Mouse (Mus musculus) myocyte (in vitro differentiated cells): Measurements from ENCODE around the gene Gm49661. TPM values are rescaled to one million over a fixed set of nuclear protein-coding genes. Genes with fewer than 3 reads are reported as not detected.

ENCODE experiments used
- H3K27me3 ChIP-seq: one replicate; pipeline ENCODE4 v1.6.1; 2011; ENCODE audit not compliant: control insufficient read depth, insufficient read depth, insufficient read length
- H3K36me3 ChIP-seq: one replicate; pipeline ENCODE4 v1.6.1; 2011; ENCODE audit not compliant: control insufficient read depth, insufficient read depth
- H3K4me2 ChIP-seq: one replicate; pipeline ENCODE4 v1.6.1; 2011; ENCODE audit warnings: low read depth, control low read depth
- H3K4me3 ChIP-seq: one replicate; pipeline ENCODE4 v1.5.1; 2011; ENCODE audit warnings: mild to moderate bottlenecking, control low read depth, moderate library complexity
- H3K79me2 ChIP-seq: one replicate; pipeline ENCODE4 v1.6.1; 2011; ENCODE audit not compliant: control insufficient read depth, insufficient read depth
- H3ac ChIP-seq: one replicate; pipeline ENCODE4 v1.6.1; 2011; ENCODE audit not compliant: control insufficient read depth, insufficient read length
- CEBPB ChIP-seq: IDR thresholded peaks from 2 replicates; pipeline ENCODE4 v1.6.1; 2011; ENCODE audit warnings: mild to moderate bottlenecking, moderate library complexity; ENCODE audit not compliant: poor library complexity, insufficient read depth, severe bottlenecking
- E2F4 ChIP-seq: IDR thresholded peaks from one replicate; pipeline ENCODE4 v1.6.1; 2011; ENCODE audit warnings: mild to moderate bottlenecking, control low read depth, moderate library complexity; ENCODE audit not compliant: insufficient read depth
- MAX ChIP-seq: IDR thresholded peaks from one replicate; pipeline ENCODE4 v1.6.1; 2011; ENCODE audit warnings: low read depth, mild to moderate bottlenecking, control low read depth
- MYOD1 ChIP-seq, 3 experiments: IDR thresholded peaks; one replicate each; pipeline ENCODE4 v1.6.1; 2011; ENCODE audit warnings: control low read depth in 2 of 3, low read depth in 2 of 3, mild to moderate bottlenecking in 2 of 3, moderate library complexity in 1 of 3; ENCODE audit not compliant: insufficient read length in 2 of 3, control insufficient read depth in 1 of 3
- MYOG ChIP-seq, 3 experiments: IDR thresholded peaks; one replicate each; pipeline ENCODE4 v1.6.1; 2011; ENCODE audit warnings: control low read depth in 2 of 3, low read depth in 2 of 3, mild to moderate bottlenecking in 2 of 3; ENCODE audit not compliant: insufficient read length in 2 of 3, control insufficient read depth in 1 of 3, insufficient read depth in 1 of 3
- POLR2A ChIP-seq: IDR thresholded peaks from one replicate; pipeline ENCODE4 v1.6.1; 2011; ENCODE audit warnings: low read depth, mild to moderate bottlenecking, control low read depth, moderate library complexity; ENCODE audit not compliant: insufficient read length
- POLR2AphosphoS2 ChIP-seq: IDR thresholded peaks from one replicate; pipeline ENCODE4 v1.6.1; 2011; ENCODE audit warnings: low read depth, control low read depth; ENCODE audit not compliant: insufficient read length
- REST ChIP-seq: IDR thresholded peaks from one replicate; pipeline ENCODE4 v1.6.1; 2011; ENCODE audit warnings: mild to moderate bottlenecking, control low read depth, moderate library complexity; ENCODE audit not compliant: insufficient read depth, insufficient read length
- SRF ChIP-seq: IDR thresholded peaks from one replicate; pipeline ENCODE4 v1.6.1; 2011; ENCODE audit warnings: low read depth; ENCODE audit not compliant: control insufficient read depth, insufficient read length
- TCF12 ChIP-seq: IDR thresholded peaks from one replicate; pipeline ENCODE4 v1.6.1; 2011; ENCODE audit warnings: mild to moderate bottlenecking, control low read depth; ENCODE audit not compliant: poor library complexity, insufficient read depth, severe bottlenecking
- TCF3 ChIP-seq: IDR thresholded peaks from one replicate; pipeline ENCODE4 v1.6.1; 2011; ENCODE audit warnings: low read depth, control low read depth; ENCODE audit not compliant: insufficient read length
- USF1 ChIP-seq: IDR thresholded peaks from one replicate; pipeline ENCODE4 v1.6.1; 2011; ENCODE audit warnings: low read depth, mild to moderate bottlenecking, control low read depth, moderate library complexity
- polyA plus RNA-seq: library from polyadenylated mRNA; unstranded; fragments of >200 nt; fragmentation: generic; extraction: Trizol; gene quantifications from one replicate; pipeline ENCODE4 v1.2.1, GENCODE M21; 2012; ENCODE audit warnings: missing spikeins

Gm49661 gene
- polyA plus RNA-seq, 1 experiment, result not detected

DNA sequence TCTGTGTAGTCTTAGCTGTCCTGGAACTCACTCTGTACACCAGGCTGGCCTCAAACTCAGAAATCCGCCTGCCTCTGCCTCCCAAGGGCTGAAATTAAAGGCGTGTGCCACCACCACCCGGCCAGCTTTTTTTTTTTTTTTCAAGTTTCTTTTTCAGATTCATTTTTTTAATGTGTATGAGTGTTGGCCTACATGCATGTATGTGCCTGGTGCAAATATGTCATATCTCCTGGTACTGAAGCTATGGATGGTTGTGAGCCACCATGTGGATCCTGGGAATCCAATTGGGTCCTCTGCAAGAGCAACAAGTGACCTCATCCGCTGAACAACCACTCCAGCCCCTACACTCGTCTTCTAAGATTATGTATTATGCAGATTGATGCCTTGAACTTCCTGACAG is 18.2 kb upstream of the Gm49661 start:
- H3K4me2 ChIP-seq, result no peak overlapping the region
- H3K4me3 ChIP-seq, result no peak overlapping the region
- no peaks in the 10 kb centered on the region for H3K79me2 ChIP-seq
- TF ChIP-seq MAX (no peak), POLR2AphosphoS2 (no peak), REST (no peak), TCF12 (no peak), MYOD1 (IDR thresholded peaks at IDR 0.05; ENCODE audit: control insufficient read depth in 1 of 3, insufficient read length in 2 of 3, low read depth in 2 of 3) (no peak), E2F4 (no peak), USF1 (no peak), POLR2A (no peak), SRF (no peak), MYOG (IDR thresholded peaks at IDR 0.05; ENCODE audit: control insufficient read depth in 1 of 3, insufficient read depth in 1 of 3, insufficient read length in 2 of 3, low read depth in 2 of 3) (no peak), CEBPB (no peak)
- no peak overlapping the region for H3ac ChIP-seq
- no peaks in the 10 kb centered on the region for H3K36me3 ChIP-seq
- no peaks in the 10 kb centered on the region for H3K27me3 ChIP-seq

DNA sequence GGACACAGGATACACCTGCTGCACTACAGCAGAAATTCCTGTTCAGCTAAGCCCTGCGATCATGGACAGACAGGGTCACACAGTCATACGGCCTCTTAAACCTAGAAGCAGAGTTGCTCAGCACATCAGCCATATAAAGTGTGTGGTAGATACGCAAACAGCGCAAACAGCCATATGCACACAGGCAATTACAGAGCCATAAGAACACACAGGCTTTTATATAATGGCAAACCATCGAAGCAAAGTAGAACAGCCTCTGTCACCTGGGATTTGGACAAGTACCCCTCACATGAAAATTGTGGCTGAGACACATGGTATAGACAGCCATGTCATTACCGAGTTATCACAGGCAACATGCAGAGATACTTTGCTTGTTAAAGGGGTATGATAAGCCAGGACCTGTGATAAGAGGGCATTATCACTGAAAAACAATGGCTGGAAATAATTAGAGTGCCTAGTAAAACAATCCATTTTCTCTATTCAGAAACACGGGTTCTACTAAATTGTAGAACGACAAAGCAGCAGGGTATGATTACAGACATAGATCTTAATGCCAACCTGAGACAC is 17.2 kb upstream of the Gm49661 start:
- Histone ChIP-seq H3K27me3 (no peaks in the 10 kb centered on the region), H3K36me3 (no peaks in the 10 kb centered on the region), H3K4me2 (peak overlapping the region; percentile 95), H3ac (no peak overlapping the region), H3K79me2 (no peaks in the 10 kb centered on the region), H3K4me3 (peak overlapping the region; percentile 24)
- TF ChIP-seq TCF3 (no peak), MAX (no peak), E2F4 (no peak), MYOG (IDR thresholded peaks at IDR 0.05; ENCODE audit: control insufficient read depth in 1 of 3, insufficient read depth in 1 of 3, insufficient read length in 2 of 3, low read depth in 2 of 3) (no peak), POLR2AphosphoS2 (no peak), MYOD1 (IDR thresholded peaks at IDR 0.05; ENCODE audit: control insufficient read depth in 1 of 3, insufficient read length in 2 of 3, low read depth in 2 of 3) (no peak), POLR2A (no peak), REST (no peak), SRF (no peak)

DNA sequence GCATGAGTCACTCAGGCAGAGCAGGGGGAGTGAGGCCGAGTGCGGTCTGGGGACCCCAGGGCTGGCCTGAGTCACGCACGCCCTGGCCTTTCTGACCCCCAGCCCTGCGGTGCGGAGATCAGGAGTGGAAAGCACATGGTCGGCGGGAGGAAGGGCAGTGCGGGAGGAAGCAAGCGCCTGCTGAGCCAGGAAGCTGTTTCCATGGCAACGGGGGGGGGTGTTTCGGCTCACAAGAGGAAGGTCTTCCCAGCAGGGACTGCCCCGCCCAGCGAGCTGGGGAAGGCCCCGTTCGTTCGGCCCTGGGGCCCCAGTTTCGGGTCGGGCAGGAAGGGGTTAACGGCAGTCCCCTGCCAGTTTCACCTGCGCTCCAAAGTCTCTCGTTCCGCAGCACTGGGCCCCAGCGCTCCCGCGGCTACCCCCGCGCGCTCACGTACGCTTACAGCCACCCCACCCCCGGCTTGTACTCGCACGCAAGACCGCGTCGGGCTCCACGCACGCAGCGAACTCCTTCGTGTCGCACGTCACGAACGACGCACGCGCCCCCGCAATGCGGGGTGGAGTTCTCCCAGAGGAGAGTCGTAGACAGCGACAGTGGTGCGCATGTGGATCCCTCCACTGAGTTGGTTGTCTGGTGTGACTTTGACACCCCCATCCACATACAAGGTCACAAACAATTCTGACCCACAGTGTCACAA is 16.6 kb upstream of the Gm49661 start:
- Histone ChIP-seq H3K4me2 (peak overlapping the region; percentile 95), H3K79me2 (no peaks in the 10 kb centered on the region), H3K36me3 (no peaks in the 10 kb centered on the region), H3K4me3 (peak overlapping the region; percentile 24), H3ac (peak overlapping the region; percentile 1), H3K27me3 (no peaks in the 10 kb centered on the region)
- TF ChIP-seq MAX, result peak; percentile 10
- TF ChIP-seq SRF, result no peak
- TF ChIP-seq POLR2A, result peak; percentile 57
- TF ChIP-seq POLR2AphosphoS2, result peak; percentile 32

DNA sequence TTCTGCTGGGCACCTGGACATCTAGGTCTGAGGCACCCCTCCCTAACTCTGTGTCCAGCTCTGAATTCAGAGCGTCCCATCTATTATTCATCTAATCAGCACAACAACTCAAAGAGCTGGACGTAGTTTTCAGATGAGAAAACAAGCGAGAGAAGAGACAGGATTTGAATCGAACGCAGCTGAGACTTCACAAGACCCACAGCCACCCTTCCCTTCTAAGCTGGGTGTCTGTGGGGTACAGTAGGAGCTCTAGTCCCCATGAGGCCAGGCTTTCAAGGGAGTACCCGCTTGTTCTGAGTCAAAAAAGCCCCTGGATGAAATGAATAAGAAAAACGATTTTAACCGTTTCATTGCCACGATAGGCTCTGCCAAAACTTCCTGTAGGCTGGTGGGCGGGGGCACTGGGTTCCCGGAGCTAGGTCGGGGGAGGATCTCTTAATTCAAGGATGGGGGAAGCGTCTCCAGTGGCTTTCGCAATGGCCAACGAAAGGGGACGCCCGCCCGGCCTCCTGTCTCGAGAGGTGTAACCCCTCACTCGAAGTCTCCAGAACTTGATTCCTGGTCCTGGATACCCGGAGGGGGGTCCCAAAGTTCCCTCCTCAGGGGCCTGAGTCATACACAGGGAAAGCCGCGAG is 15.9 kb upstream of the Gm49661 start:
- peak overlapping the region; percentile 95 for H3K4me2 ChIP-seq
- H3K79me2 ChIP-seq, result no peaks in the 10 kb centered on the region
- H3ac ChIP-seq, result peak overlapping the region; percentile 1
- TF ChIP-seq MAX (no peak), POLR2A (peak; percentile 2), CEBPB (peak; percentile 57), TCF3 (no peak), REST (no peak), MYOD1 (IDR thresholded peaks at IDR 0.05; ENCODE audit: control insufficient read depth in 1 of 3, insufficient read length in 2 of 3, low read depth in 2 of 3) (no peak)
- no peaks in the 10 kb centered on the region for H3K36me3 ChIP-seq
- H3K4me3 ChIP-seq, result peak overlapping the region; percentile 24
- no peaks in the 10 kb centered on the region for H3K27me3 ChIP-seq

DNA sequence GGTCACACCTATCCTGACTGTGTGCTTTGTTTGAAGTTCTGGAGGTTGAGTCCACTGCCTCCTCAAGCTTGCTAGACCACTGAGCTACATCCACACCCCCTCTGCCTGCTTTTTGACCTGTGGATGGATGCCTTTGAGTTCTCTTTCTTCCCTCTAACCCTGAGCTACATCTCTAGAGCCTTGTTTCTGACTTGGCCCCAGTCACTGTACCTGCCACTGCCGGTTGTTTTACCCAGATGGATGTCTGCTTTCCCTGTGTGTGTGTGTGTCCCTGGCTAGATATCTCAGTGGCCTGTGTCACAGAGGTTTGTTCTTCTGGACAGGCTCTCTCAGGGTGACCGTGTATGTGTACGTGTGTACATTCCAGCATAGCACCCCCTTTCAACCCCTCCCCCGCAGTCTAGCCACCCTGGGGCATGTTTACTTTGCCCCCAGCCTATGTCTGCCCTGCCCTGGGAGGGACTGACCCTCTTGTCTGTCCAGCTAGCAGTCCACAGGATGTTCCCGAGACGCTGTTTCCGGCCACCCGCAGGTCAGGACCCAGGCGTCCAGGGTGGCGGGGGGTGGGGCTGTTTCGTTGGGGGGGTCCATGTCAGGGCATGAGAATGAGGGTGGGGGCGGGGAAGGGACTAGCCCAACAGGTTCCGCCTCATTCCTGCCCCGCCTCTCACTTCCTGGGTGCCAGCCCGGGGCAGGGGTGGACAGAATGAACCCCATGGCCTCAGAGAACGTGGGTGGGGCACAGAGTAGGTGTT is 15.2 kb upstream of the Gm49661 start:
- Histone ChIP-seq H3K36me3 (no peaks in the 10 kb centered on the region), H3K4me3 (peak overlapping the region; percentile 24), H3ac (no peak overlapping the region), H3K79me2 (no peaks in the 10 kb centered on the region), H3K27me3 (no peaks in the 10 kb centered on the region), H3K4me2 (peak overlapping the region; percentile 95)
- TF ChIP-seq POLR2A, result peak; percentile 30
- TF ChIP-seq POLR2AphosphoS2, result peak; percentile 23
- no peak for TF ChIP-seq MAX
